Comparison of ENCODE assay signal across 25 mouse cellular contexts in genomic region chr12:110192186-110192585, GRCm38 (mm10).
DNase-seq lines count a peak whose midpoint lies in the region; ATAC-seq and TF ChIP-seq lines count a peak whose summit lies in the region.
"Had no signal": no experiment of that assay in that cellular context is flagged by ENCODE, and none has a peak within 500 bp of the region (broad histone marks: within the 10 kb centered on the region; RNA-seq: fewer than 3 reads in every experiment).

No protein-coding gene starts in this region.

- H3K4me3 ChIP-seq in midbrain, embryonic 10.5 days = no peak overlapping the region
- no peak overlapping the region for H3K4me3 ChIP-seq in midbrain, postnatal 0 days (ENCODE audit: low read depth, low read length)
- H3K4me3 ChIP-seq: embryonic facial prominence, embryonic 10.5 days; embryonic facial prominence, embryonic 12.5 days; forebrain, embryonic 12.5 days had no signal

- WGBS in midbrain, embryonic 10.5 days = 74% methylated on average over 8 of the region's 8 CpGs
- 52% methylated on average over 8 of the region's 8 CpGs for WGBS in midbrain, postnatal 0 days

- no peak for TF ChIP-seq CTCF in midbrain, postnatal 0 days (IDR thresholded peaks at IDR 0.05)

- H3K4me2 ChIP-seq in midbrain, postnatal 0 days (ENCODE audit: low read depth, low read length, poor library complexity, severe bottlenecking) = no peak overlapping the region
- H3K4me2 ChIP-seq: embryonic facial prominence, embryonic 12.5 days had no signal

- peaks cover 53% of the 10 kb centered on the region for H3K4me1 ChIP-seq in midbrain, embryonic 10.5 days
- H3K4me1 ChIP-seq in midbrain, postnatal 0 days (ENCODE audit: insufficient read depth, low read length) = no peaks in the 10 kb centered on the region; the same call in 1 of the 2 replicates

- H3K27me3 ChIP-seq in midbrain, embryonic 10.5 days (ENCODE audit: low read depth, poor library complexity, severe bottlenecking) = peaks cover 78% of the 10 kb centered on the region
- peaks cover 41% of the 10 kb centered on the region for H3K27me3 ChIP-seq in midbrain, postnatal 0 days (ENCODE audit: insufficient read depth, low read length)
- H3K27me3 ChIP-seq: CH12.LX, Patski had no signal

- no peak for ATAC-seq in midbrain, postnatal 0 days (ENCODE audit: low FRiP score)
- ATAC-seq: activated CD4-positive, CD25-positive, alpha-beta regulatory T cell, adult 4 months; CD4-positive, CD25-positive, alpha-beta regulatory T cell, adult 4 months; forebrain, embryonic 14.5 days; forebrain, embryonic 16.5 days; Patski had no signal

- peak overlapping the region; percentile 38; the same call in 1 of the 2 replicates for H3K27ac ChIP-seq in midbrain, embryonic 10.5 days (replicated peaks)
- H3K27ac ChIP-seq in midbrain, postnatal 0 days (ENCODE audit: low read depth, low read length) = no peak overlapping the region
- H3K27ac ChIP-seq: embryonic facial prominence, embryonic 10.5 days; embryonic facial prominence, embryonic 12.5 days; forebrain, embryonic 12.5 days had no signal

- H3K9ac ChIP-seq in midbrain, postnatal 0 days (replicated peaks; ENCODE audit: low read length, poor library complexity, severe bottlenecking) = no peak overlapping the region
- H3K9ac ChIP-seq: embryonic facial prominence, embryonic 12.5 days; forebrain, embryonic 12.5 days had no signal

- H3K36me3 ChIP-seq in midbrain, embryonic 10.5 days = peaks cover 7% of the 10 kb centered on the region; the same call in 1 of the 2 replicates
- H3K36me3 ChIP-seq in midbrain, postnatal 0 days (ENCODE audit: insufficient read depth, low read length) = no peaks in the 10 kb centered on the region
- H3K36me3 ChIP-seq: embryonic facial prominence, embryonic 10.5 days; embryonic facial prominence, embryonic 12.5 days; forebrain, embryonic 12.5 days; G1E had no signal

- H3K9me3 ChIP-seq in midbrain, embryonic 10.5 days (replicated peaks) = no peaks in the 10 kb centered on the region
- H3K9me3 ChIP-seq in midbrain, postnatal 0 days (ENCODE audit: low read length) = no peaks in the 10 kb centered on the region
- H3K9me3 ChIP-seq: embryonic facial prominence, embryonic 10.5 days; embryonic facial prominence, embryonic 12.5 days; forebrain, embryonic 12.5 days had no signal

- DNase-seq in adrenal gland, adult (ENCODE audit: inconsistent age in 2 of 2, low spot score in 1 of 2) = peak; percentile 60 to 62
- DNase-seq in adrenal gland, postnatal 4 days (ENCODE audit: low spot score in 2 of 2) = no peak
- peak; percentile 45 for DNase-seq in adrenal gland, postnatal 10 days
- no peak for DNase-seq in adrenal gland, adult 8-10 months
- DNase-seq in midbrain, embryonic 10.5 days (ENCODE audit: low spot score) = no peak
- no peak for DNase-seq in midbrain, postnatal 0 days (ENCODE audit: low spot score)
- DNase-seq in adrenal gland, postnatal 36 days = peak; percentile 62 to 64
- DNase-seq in layer of hippocampus, adult 9-11 months = no peak
- DNase-seq: B cell, adult 2 months; cerebellum, adult 11 months; cerebellum, adult 18-20 months; cerebellum, adult 8-10 months; cerebellum, adult 9-11 months; cerebellum, postnatal 14 days; cerebellum, postnatal 36 days had no signal

Comparison
In these comparisons a context has a peak if more than half of its experiments do, and no peak if none do; other contexts are left out.
1. DNase-seq: peak in adrenal gland, adult (2 of 2), adrenal gland, postnatal 10 days (single experiment) and adrenal gland, postnatal 36 days (2 of 2); none in adrenal gland, postnatal 4 days (0 of 2), adrenal gland, adult 8-10 months (single experiment), midbrain, embryonic 10.5 days (single experiment), midbrain, postnatal 0 days (single experiment) and layer of hippocampus, adult 9-11 months (single experiment).